Mouse (Mus musculus) ES-E14 (cell line): ENCODE results near the gene Slc2a13. TPM values are rescaled to one million over a fixed set of nuclear protein-coding genes. Genes with fewer than 3 reads are reported as not detected.

ENCODE experiments used
- DNase-seq: peaks from one replicate; pipeline ENCODE4 v3.0.0-alpha.2; 2013; ENCODE audit warnings: low read depth, low spot score
- H3K27ac ChIP-seq: 2 replicates; pipeline ENCODE4 v1.5.1; 2012; ENCODE audit warnings: low read depth, mild to moderate bottlenecking, low read length, moderate library complexity, mixed read lengths; ENCODE audit not compliant: poor library complexity, insufficient read depth, severe bottlenecking
- H3K36me3 ChIP-seq: 2 replicates; pipeline ENCODE4 v1.6.1; 2012; ENCODE audit warnings: mild to moderate bottlenecking, low read length, moderate library complexity, mixed read lengths; ENCODE audit not compliant: control insufficient read depth, poor library complexity, insufficient read depth, severe bottlenecking
- H3K4me1 ChIP-seq, 2 experiments: fragments of 150-350 bp in 1 of 2; sonication (generic) in 1 of 2; 2 replicates each; pipeline ENCODE4 v1.6.1; 2012; ENCODE audit warnings: low read length in 2 of 2, mild to moderate bottlenecking in 1 of 2, mixed read lengths in 1 of 2; ENCODE audit not compliant: control insufficient read depth in 2 of 2, insufficient read depth in 2 of 2, poor library complexity in 1 of 2
- H3K4me3 ChIP-seq, 2 experiments: fragments of 150-350 bp in 1 of 2; sonication (generic) in 1 of 2; 2 replicates each; pipeline ENCODE4 v1.5.1; 2012; ENCODE audit warnings: low read length in 2 of 2, low read depth in 1 of 2, mild to moderate bottlenecking in 1 of 2, mixed read lengths in 1 of 2; ENCODE audit not compliant: insufficient read depth in 1 of 2, poor library complexity in 1 of 2, severe bottlenecking in 1 of 2
- H3K9ac ChIP-seq: 2 replicates; pipeline ENCODE4 v1.6.1; 2012; ENCODE audit warnings: low read depth, mild to moderate bottlenecking, low read length, mixed read lengths; ENCODE audit not compliant: poor library complexity, insufficient read depth, severe bottlenecking
- H3K9me3 ChIP-seq: fragments of 150-350 bp; sonication (generic); 2 replicates; pipeline ENCODE4 v1.6.1; 2012; ENCODE audit warnings: low read depth, mild to moderate bottlenecking, low read length; ENCODE audit not compliant: control insufficient read depth, insufficient read depth
- CHD2 ChIP-seq: IDR thresholded peaks from 2 replicates; pipeline ENCODE4 v1.6.1; 2014; ENCODE audit warnings: mild to moderate bottlenecking, low read depth, low read length, inconsistent platforms
- HCFC1 ChIP-seq: IDR thresholded peaks from 2 replicates; pipeline ENCODE4 v1.6.1; 2012; ENCODE audit warnings: low read length, inconsistent platforms, borderline replicate concordance; ENCODE audit not compliant: insufficient read depth
- MAFK ChIP-seq: IDR thresholded peaks from 2 replicates; pipeline ENCODE4 v1.6.1; 2014; ENCODE audit warnings: mild to moderate bottlenecking, low read depth, low read length, inconsistent platforms; ENCODE audit not compliant: insufficient read depth
- ZC3H11A ChIP-seq: IDR thresholded peaks from 2 replicates; pipeline ENCODE4 v1.6.1; 2012; ENCODE audit warnings: low read depth, mild to moderate bottlenecking, inconsistent platforms, low read length, borderline replicate concordance
- ZNF384 ChIP-seq: IDR thresholded peaks from 2 replicates; pipeline ENCODE4 v1.6.1; 2012; ENCODE audit warnings: low read depth, low read length, inconsistent platforms
- in situ Hi-C, 2 experiments: fragments of 600-800 bp; cut with MboI; formaldehyde crosslinking; loops; one replicate each; pipeline ENCODE4 v1.15.1; 2025; ENCODE audit warnings: low sequenced_read_pairs in 2 of 2, inconsistent platforms in 1 of 2; ENCODE audit not compliant: unreplicated experiment in 2 of 2
- total RNA-seq: library from RNA; depleted of rRNA; stranded (reverse); fragments of 300-350 nt; gene quantifications from 2 replicates; pipeline ENCODE4 v1.2.3, GENCODE M21; 2012

Slc2a13 gene
- total RNA-seq, 1 experiment = 0.13 TPM

- Histone ChIP-seq H3K27ac (no peak overlapping the region), H3K4me1 (no peaks in the 10 kb centered on the region), H3K4me3 (no peak overlapping the region), H3K9me3 (no peaks in the 10 kb centered on the region), H3K36me3 (no peaks in the 10 kb centered on the region), H3K9ac (no peak overlapping the region)
- no peak for DNase-seq
- in situ Hi-C loops = no loop called here
- TF ChIP-seq ZC3H11A (no peak), ZNF384 (no peak), CHD2 (no peak), HCFC1 (no peak), MAFK (no peak)
These were observed 46.9 kb downstream of the Slc2a13 start for GRCm38 (mm10) chr15:91526166-91526565.

DNA sequence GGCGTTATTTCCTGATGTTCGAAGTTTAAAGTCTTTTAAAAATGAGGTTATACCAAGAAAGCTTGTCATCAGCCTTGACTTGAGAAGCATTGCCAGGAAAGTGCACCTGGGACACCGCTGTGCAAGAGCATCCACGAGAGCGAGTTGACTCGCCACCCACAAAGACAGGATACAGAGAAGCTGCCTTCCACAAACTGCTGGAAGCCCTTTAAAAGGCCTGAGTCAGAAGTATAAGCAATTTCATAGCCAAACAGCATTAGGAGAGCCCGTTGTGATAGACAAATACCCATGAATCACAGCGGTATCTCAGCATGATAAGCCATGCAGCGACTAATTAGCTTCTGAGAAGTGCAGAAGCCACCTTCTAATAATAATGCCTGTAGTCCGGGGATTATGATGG lies 48.6 kb downstream of the Slc2a13 start:
- Histone ChIP-seq H3K4me3 (no peak overlapping the region), H3K27ac (no peak overlapping the region), H3K9ac (no peak overlapping the region), H3K4me1 (no peaks in the 10 kb centered on the region), H3K9me3 (no peaks in the 10 kb centered on the region), H3K36me3 (no peaks in the 10 kb centered on the region)
- TF ChIP-seq HCFC1 (no peak), ZNF384 (no peak), CHD2 (no peak), MAFK (no peak)
- no peak for DNase-seq
- in situ Hi-C loops = no loop called here

- no peaks in the 10 kb centered on the region for H3K4me1 ChIP-seq
- no peak overlapping the region for H3K9ac ChIP-seq
- DNase-seq = no peak
- H3K27ac ChIP-seq = no peak overlapping the region
- no peaks in the 10 kb centered on the region for H3K36me3 ChIP-seq
- no peak overlapping the region for H3K4me3 ChIP-seq
- in situ Hi-C loops = no loop called here
- TF ChIP-seq HCFC1 = no peak
- no peaks in the 10 kb centered on the region for H3K9me3 ChIP-seq
These were observed 69.8 kb downstream of the Slc2a13 start for GRCm38 (mm10) chr15:91503291-91503690.

DNA sequence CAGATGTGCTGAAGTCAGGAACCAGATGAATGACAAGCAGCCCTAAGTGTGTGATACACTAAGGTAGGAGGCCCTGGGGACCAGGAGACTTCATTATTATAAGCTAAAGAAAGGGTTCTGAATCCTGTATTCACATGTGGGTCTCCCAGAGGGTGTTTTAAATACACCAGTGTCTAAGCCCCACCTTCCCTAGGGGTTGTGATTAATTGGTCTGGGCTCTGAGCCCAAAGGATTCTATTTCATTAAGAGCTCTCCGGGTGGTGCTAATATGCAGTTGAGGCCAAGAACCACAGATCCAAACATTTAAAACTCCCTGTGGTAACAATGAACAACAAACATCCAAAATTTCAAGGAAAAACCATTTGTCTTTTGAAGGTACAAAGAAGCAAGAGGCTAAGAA lies 70.4 kb downstream of the Slc2a13 start:
- DNase-seq = no peak
- H3K9ac ChIP-seq = no peak overlapping the region
- no peak for TF ChIP-seq MAFK
- no peak for TF ChIP-seq ZNF384
- TF ChIP-seq CHD2 = no peak
- TF ChIP-seq ZC3H11A = no peak
- no peak for TF ChIP-seq HCFC1
- no peaks in the 10 kb centered on the region for H3K36me3 ChIP-seq
- no peak overlapping the region for H3K4me3 ChIP-seq
- no peaks in the 10 kb centered on the region for H3K9me3 ChIP-seq
- in situ Hi-C loops = no loop called here
- no peaks in the 10 kb centered on the region for H3K4me1 ChIP-seq
- no peak overlapping the region for H3K27ac ChIP-seq

DNA sequence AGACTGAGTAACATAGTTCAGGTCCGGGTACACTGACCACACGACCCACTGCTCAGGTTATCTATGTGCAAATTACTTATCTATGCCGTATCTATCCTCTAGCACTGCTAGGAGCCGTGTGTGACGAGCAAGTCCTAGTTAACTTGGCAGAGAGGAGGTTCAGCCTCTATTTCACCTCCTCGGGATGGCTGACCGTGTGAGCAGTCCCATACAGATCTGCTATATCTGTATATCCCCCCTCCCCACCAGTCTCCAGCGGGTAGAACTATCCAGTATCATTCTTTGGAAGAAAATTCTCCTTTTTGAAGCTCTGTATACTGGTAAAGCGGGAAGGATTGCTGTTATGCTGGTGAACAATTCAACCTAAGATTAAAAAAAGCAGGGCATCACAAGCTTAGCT lies 70.8 kb downstream of the Slc2a13 start:
- no peak overlapping the region for H3K27ac ChIP-seq

More for the DNA sequence above, 70.8 kb downstream of the Slc2a13 start:
- Histone ChIP-seq H3K4me3 (no peak overlapping the region), H3K9ac (no peak overlapping the region), H3K4me1 (no peaks in the 10 kb centered on the region), H3K36me3 (no peaks in the 10 kb centered on the region), H3K9me3 (no peaks in the 10 kb centered on the region)
- no peak for DNase-seq
- in situ Hi-C loops = no loop called here
- TF ChIP-seq HCFC1 (no peak), ZC3H11A (no peak), ZNF384 (no peak), MAFK (no peak), CHD2 (no peak)
